Mouse (Mus musculus) stomach, postnatal 0 days (tissue): ENCODE measurements around the gene Hmbs.
A peak's percentile ranks its signal among the peaks of the same experiment; 100 is the strongest.

Experiments
- CTCF ChIP-seq: IDR thresholded peaks from 2 replicates; pipeline ENCODE4 v1.5.1; 2016; ENCODE audit warnings: antibody characterized with exemption, low read depth, mild to moderate bottlenecking, moderate library complexity
- EP300 ChIP-seq: optimal IDR thresholded peaks from 2 replicates; pipeline ENCODE3; 2016; ENCODE audit warnings: antibody characterized with exemption

GRCm38 (mm10) chr9:44348546-44348945 lies 4.5 kb upstream of the Hmbs start:
- TF ChIP-seq CTCF, result peak; percentile 40; the same call in 1 of the 2 replicates
- TF ChIP-seq EP300, result no peak
